Mouse (Mus musculus): ENCODE measurements around the gene Eif2b3. TPM values are rescaled to one million over a fixed set of nuclear protein-coding genes. Genes with fewer than 3 reads are reported as not detected.

The Eif2b3 gene
- polyA plus RNA-seq, 1 experiment from 2014 or later: 41.0 TPM

GRCm38 (mm10) chr4:117096666-117097065 is 77.5 kb downstream of the Eif2b3 start:
- TF ChIP-seq CTCF (IDR thresholded peaks at IDR 0.05; ENCODE audit: low read depth): 0 out of 2 replicates have a peak, but pooled peaks have one; percentile 4
- Histone ChIP-seq H3K9me3 (replicated peaks; ENCODE audit: low read length) (no peaks in the 10 kb centered on the region), H3K27me3 (ENCODE audit: insufficient read depth, low read length) (no peaks in the 10 kb centered on the region), H3K4me1 (replicated peaks; ENCODE audit: insufficient read depth, low read length) (no peaks in the 10 kb centered on the region), H3K36me3 (ENCODE audit: insufficient read depth, low read length) (no peaks in the 10 kb centered on the region), H3K4me3 (replicated peaks; ENCODE audit: low read depth, low read length) (peak overlapping the region; percentile 67), H3K27ac (peak overlapping the region; percentile 67), H3K4me2 (ENCODE audit: low read length) (peak overlapping the region; percentile 92), H3K9ac (ENCODE audit: low read depth, low read length) (peak overlapping the region; percentile 66)
- DNase-seq (ENCODE audit: low spot score): peak; percentile 56
- 4% methylated on average over 5 of the region's 5 CpGs for WGBS
- no peak for ATAC-seq (replicated peaks; ENCODE audit: low FRiP score, low read depth)

- peak; percentile 35; the same call in 1 of the 2 replicates for ATAC-seq (replicated peaks; ENCODE audit: low FRiP score, low read depth)
- Histone ChIP-seq H3K9ac (ENCODE audit: low read depth, low read length) (no peak overlapping the region), H3K9me3 (replicated peaks; ENCODE audit: low read length) (no peaks in the 10 kb centered on the region), H3K27me3 (ENCODE audit: insufficient read depth, low read length) (no peaks in the 10 kb centered on the region), H3K4me1 (replicated peaks; ENCODE audit: insufficient read depth, low read length) (no peaks in the 10 kb centered on the region), H3K4me3 (replicated peaks; ENCODE audit: low read depth, low read length) (no peak overlapping the region), H3K4me2 (ENCODE audit: low read length) (peak overlapping the region; percentile 92), H3K36me3 (ENCODE audit: insufficient read depth, low read length) (no peaks in the 10 kb centered on the region), H3K27ac (peak overlapping the region; percentile 67)
- WGBS: 45% methylated on average over 8 of the region's 8 CpGs
- no peak for TF ChIP-seq CTCF (IDR thresholded peaks at IDR 0.05; ENCODE audit: low read depth)
- DNase-seq (ENCODE audit: low spot score): peak; percentile 58
Observed at GRCm38 (mm10) chr4:117097969-117098763, 79.0 kb downstream of the Eif2b3 start.

GRCm38 (mm10) chr4:117098764-117099036 is 79.5 kb downstream of the Eif2b3 start:
- no peak overlapping the region for H3K9ac ChIP-seq (ENCODE audit: low read depth, low read length)
- no peaks in the 10 kb centered on the region for H3K36me3 ChIP-seq (ENCODE audit: insufficient read depth, low read length)
- ATAC-seq (replicated peaks; ENCODE audit: low FRiP score, low read depth) (no peak), DNase-seq (ENCODE audit: low spot score) (no peak)
- no peaks in the 10 kb centered on the region for H3K9me3 ChIP-seq (replicated peaks; ENCODE audit: low read length)
- no peak overlapping the region for H3K4me3 ChIP-seq (replicated peaks; ENCODE audit: low read depth, low read length)
- H3K27me3 ChIP-seq (ENCODE audit: insufficient read depth, low read length): no peaks in the 10 kb centered on the region
- peak overlapping the region; percentile 92 for H3K4me2 ChIP-seq (ENCODE audit: low read length)
- H3K4me1 ChIP-seq (replicated peaks; ENCODE audit: insufficient read depth, low read length): no peaks in the 10 kb centered on the region
- 71% methylated on average over 2 of the region's 2 CpGs for WGBS
- no peak for TF ChIP-seq CTCF (IDR thresholded peaks at IDR 0.05; ENCODE audit: low read depth)
- H3K27ac ChIP-seq: peak overlapping the region; percentile 67

- WGBS: 77% methylated on average over 4 of the region's 4 CpGs
- TF ChIP-seq CTCF (IDR thresholded peaks at IDR 0.05; ENCODE audit: low read depth): no peak
- Histone ChIP-seq H3K4me2 (ENCODE audit: low read length) (no peak overlapping the region), H3K27ac (no peak overlapping the region), H3K4me3 (replicated peaks; ENCODE audit: low read depth, low read length) (no peak overlapping the region), H3K9ac (ENCODE audit: low read depth, low read length) (no peak overlapping the region), H3K4me1 (replicated peaks; ENCODE audit: insufficient read depth, low read length) (no peaks in the 10 kb centered on the region), H3K9me3 (replicated peaks; ENCODE audit: low read length) (no peaks in the 10 kb centered on the region), H3K36me3 (ENCODE audit: insufficient read depth, low read length) (no peaks in the 10 kb centered on the region), H3K27me3 (ENCODE audit: insufficient read depth, low read length) (no peaks in the 10 kb centered on the region)
- ATAC-seq (replicated peaks; ENCODE audit: low FRiP score, low read depth) (no peak), DNase-seq (ENCODE audit: low spot score) (no peak)
Observed at GRCm38 (mm10) chr4:117100036-117100435, 80.8 kb downstream of the Eif2b3 start.

GRCm38 (mm10) chr4:117101218-117101617 is 82.0 kb downstream of the Eif2b3 start:
- H3K4me3 ChIP-seq (replicated peaks; ENCODE audit: low read depth, low read length): no peak overlapping the region
- H3K27me3 ChIP-seq (ENCODE audit: insufficient read depth, low read length): no peaks in the 10 kb centered on the region
- ATAC-seq (replicated peaks; ENCODE audit: low FRiP score, low read depth): no peak
- DNase-seq (ENCODE audit: low spot score): peak; percentile 83
- 0 out of 2 replicates have a peak overlapping the region, but pooled peaks have one; percentile 2 for H3K27ac ChIP-seq
- TF ChIP-seq CTCF (IDR thresholded peaks at IDR 0.05; ENCODE audit: low read depth): peak; percentile 67
- no peak overlapping the region for H3K4me2 ChIP-seq (ENCODE audit: low read length)
- no peak overlapping the region for H3K9ac ChIP-seq (ENCODE audit: low read depth, low read length)
- H3K9me3 ChIP-seq (replicated peaks; ENCODE audit: low read length): no peaks in the 10 kb centered on the region
- WGBS: 45% methylated on average over 7 of the region's 7 CpGs
- 0 out of 2 replicates have a peak, but pooled peaks cover 5% of the 10 kb centered on the region for H3K4me1 ChIP-seq (replicated peaks; ENCODE audit: insufficient read depth, low read length)
- no peaks in the 10 kb centered on the region for H3K36me3 ChIP-seq (ENCODE audit: insufficient read depth, low read length)

- 68% methylated on average over 10 of the region's 10 CpGs for WGBS
- no peak for ATAC-seq (replicated peaks; ENCODE audit: low FRiP score, low read depth)
- no peaks in the 10 kb centered on the region for H3K9me3 ChIP-seq (replicated peaks; ENCODE audit: low read length)
- no peaks in the 10 kb centered on the region for H3K27me3 ChIP-seq (ENCODE audit: insufficient read depth, low read length)
- H3K36me3 ChIP-seq (ENCODE audit: insufficient read depth, low read length): peaks cover 2% of the 10 kb centered on the region; the same call in 1 of the 2 replicates
- H3K9ac ChIP-seq (ENCODE audit: low read depth, low read length): no peak overlapping the region
- 0 out of 2 replicates have a peak, but pooled peaks cover 5% of the 10 kb centered on the region for H3K4me1 ChIP-seq (replicated peaks; ENCODE audit: insufficient read depth, low read length)
- DNase-seq (ENCODE audit: low spot score): no peak
- no peak overlapping the region for H3K4me3 ChIP-seq (replicated peaks; ENCODE audit: low read depth, low read length)
- peak; percentile 19; the same call in 1 of the 2 replicates for TF ChIP-seq CTCF (IDR thresholded peaks at IDR 0.05; ENCODE audit: low read depth)
- H3K27ac ChIP-seq: no peak overlapping the region
- no peak overlapping the region for H3K4me2 ChIP-seq (ENCODE audit: low read length)
Observed at GRCm38 (mm10) chr4:117104672-117105071, 85.5 kb downstream of the Eif2b3 start.
